Mouse (Mus musculus) forebrain, embryonic 10.5 days (tissue): ENCODE data around the gene Trafd1. TPM values are rescaled to one million over a fixed set of nuclear protein-coding genes. Genes with fewer than 3 reads are reported as not detected.
"Not testable (repeated sequence)": the region's sequence is repeated elsewhere in the genome, so short reads cannot be mapped to it uniquely, and the experiment has no call there.

Source experiments
- DNase-seq: peaks from one replicate; pipeline ENCODE4 v3.0.0-alpha.2; 2017; ENCODE audit warnings: low spot score; ENCODE audit errors: extremely low spot score
- H3K27ac ChIP-seq: fragments of 300-500 bp; sonication (generic); 2 replicates; pipeline ENCODE4 v1.5.1; 2016; ENCODE audit warnings: mild to moderate bottlenecking
- H3K27me3 ChIP-seq: fragments of 300-500 bp; sonication (generic); 2 replicates; pipeline ENCODE4 v1.6.1; 2016; ENCODE audit warnings: mild to moderate bottlenecking; ENCODE audit not compliant: poor library complexity, severe bottlenecking
- H3K36me3 ChIP-seq: fragments of 300-500 bp; sonication (generic); replicated peaks from 2 replicates; pipeline ENCODE4 v1.6.1; 2016; ENCODE audit warnings: mild to moderate bottlenecking, moderate library complexity
- H3K4me1 ChIP-seq: fragments of 300-500 bp; sonication (generic); 2 replicates; pipeline ENCODE4 v1.6.1; 2016
- H3K4me3 ChIP-seq: fragments of 300-500 bp; sonication (generic); 2 replicates; pipeline ENCODE4 v1.5.1; 2016; ENCODE audit warnings: mild to moderate bottlenecking, moderate library complexity
- H3K9me3 ChIP-seq: fragments of 300-500 bp; sonication (generic); 2 replicates; pipeline ENCODE4 v1.6.1; 2016; ENCODE audit warnings: mild to moderate bottlenecking, moderate library complexity
- WGBS: fragments of 180-500 bp; shearing (Covaris S2); methylation state at CpG from one replicate; pipeline ENCODE4 v1.1.7; 2016; 5-methylcytosine and 5-hydroxymethylcytosine counted together
- polyA plus RNA-seq: library from polyadenylated mRNA; unstranded; fragments of >200 nt; fragmentation: Nextera tagmentation; extraction: Ambion mirVana; gene quantifications from 2 replicates; pipeline ENCODE4 v1.2.1, GENCODE M21; 2016

Trafd1 gene
- polyA plus RNA-seq, 1 experiment from 2014 or later, result 62.2 TPM

GRCm38 (mm10) chr5:121378678-121379256, 6.7 kb downstream of the Trafd1 start:
- no peak overlapping the region for H3K4me3 ChIP-seq
- H3K27me3 ChIP-seq, result no peaks in the 10 kb centered on the region
- H3K27ac ChIP-seq, result no peak overlapping the region
- no peak for DNase-seq
- 0 out of 2 replicates have a peak, but pooled peaks cover under 1% of the 10 kb centered on the region for H3K4me1 ChIP-seq
- peaks cover 86% of the 10 kb centered on the region for H3K36me3 ChIP-seq
- 91% methylated on average over 13 of the region's 13 CpGs for WGBS
- H3K9me3 ChIP-seq, result peaks cover 8% of the 10 kb centered on the region; the same call in 1 of the 2 replicates

DNA sequence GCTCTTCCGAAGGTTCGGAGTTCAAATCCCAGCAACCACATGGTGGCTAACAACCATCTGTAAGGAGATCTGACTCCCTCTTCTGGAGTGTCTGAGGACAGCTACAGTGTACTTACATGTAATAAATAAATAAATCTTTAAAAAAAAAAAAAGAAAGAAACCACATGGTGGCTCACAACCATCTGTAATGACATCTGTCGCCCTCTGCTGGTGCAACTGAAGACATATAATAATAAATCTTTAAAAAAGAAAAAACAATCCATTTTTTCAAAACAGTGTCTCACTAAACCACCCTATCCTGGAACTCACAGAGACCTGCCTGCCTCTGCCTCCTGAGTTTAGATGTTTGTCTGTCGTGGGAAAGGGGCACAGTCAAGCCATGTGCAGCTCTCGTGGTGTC, 8.5 kb downstream of the Trafd1 start:
- not testable (repeated sequence) for DNase-seq, H3K27ac ChIP-seq, H3K4me1 ChIP-seq, H3K4me3 ChIP-seq, H3K9me3 ChIP-seq, H3K27me3 ChIP-seq
- peaks cover 94% of the 10 kb centered on the region for H3K36me3 ChIP-seq
- 78% methylated on average over 5 of the region's 5 CpGs for WGBS

- Histone ChIP-seq H3K4me3 (no peak overlapping the region), H3K27ac (no peak overlapping the region), H3K9me3 (no peaks in the 10 kb centered on the region), H3K4me1 (no peaks in the 10 kb centered on the region), H3K27me3 (no peaks in the 10 kb centered on the region), H3K36me3 (peaks cover 89% of the 10 kb centered on the region)
- 92% methylated on average over 3 of the region's 3 CpGs for WGBS
- no peak for DNase-seq
Observed at GRCm38 (mm10) chr5:121374790-121375189, 10.6 kb downstream of the Trafd1 start.

DNA sequence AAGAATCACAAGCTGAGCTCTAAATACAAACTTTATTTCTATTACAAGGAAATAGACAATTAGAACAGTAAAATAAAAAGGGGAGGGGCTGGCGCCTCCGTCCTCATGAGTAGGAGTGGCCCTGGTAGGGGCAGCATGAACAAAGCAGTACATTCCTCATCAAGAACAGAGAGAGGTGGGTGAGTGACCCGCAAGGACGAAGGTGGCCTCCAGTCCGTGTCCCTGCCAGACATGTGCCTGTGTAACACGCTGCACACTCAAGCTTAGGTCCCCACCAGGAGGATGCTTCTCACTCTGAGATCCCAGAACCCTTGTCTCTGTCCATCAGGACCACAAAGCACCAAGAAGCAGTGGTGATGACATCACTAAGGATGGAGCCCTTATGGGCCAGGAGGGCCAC, 13.7 kb downstream of the Trafd1 start:
- H3K9me3 ChIP-seq, result no peaks in the 10 kb centered on the region
- DNase-seq, result no peak
- no peak overlapping the region for H3K4me3 ChIP-seq
- WGBS, result 91% methylated on average over 6 of the region's 6 CpGs
- H3K36me3 ChIP-seq, result peaks cover 87% of the 10 kb centered on the region
- H3K4me1 ChIP-seq, result no peaks in the 10 kb centered on the region
- no peaks in the 10 kb centered on the region for H3K27me3 ChIP-seq
- H3K27ac ChIP-seq, result no peak overlapping the region

DNA sequence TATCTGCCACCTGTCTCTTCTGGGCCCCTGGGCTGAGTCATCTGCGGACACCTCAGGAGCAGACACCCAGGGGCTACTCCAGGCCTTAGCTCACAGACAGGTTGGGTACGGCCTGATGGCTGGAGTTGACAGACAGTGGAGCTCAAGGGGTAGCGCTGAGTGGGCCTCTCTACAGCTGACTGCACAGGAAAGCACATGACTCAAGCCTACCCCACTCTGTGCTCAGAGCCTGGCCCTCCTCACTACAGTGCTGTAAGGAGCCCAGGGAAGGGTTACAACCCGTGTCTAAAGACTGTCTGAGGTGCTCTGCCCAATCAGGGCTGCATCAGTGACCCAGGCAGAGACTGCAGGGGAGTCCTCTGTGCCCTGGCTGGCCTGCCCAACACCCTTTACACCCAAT, 18.2 kb downstream of the Trafd1 start:
- Histone ChIP-seq H3K36me3 (peaks cover 88% of the 10 kb centered on the region), H3K4me1 (no peaks in the 10 kb centered on the region), H3K27ac (no peak overlapping the region), H3K4me3 (no peak overlapping the region), H3K9me3 (no peaks in the 10 kb centered on the region), H3K27me3 (no peaks in the 10 kb centered on the region)
- DNase-seq, result no peak
- 89% methylated on average over 4 of the region's 4 CpGs for WGBS

GRCm38 (mm10) chr5:121366449-121367225, 18.8 kb downstream of the Trafd1 start:
- DNase-seq, result no peak
- Histone ChIP-seq H3K27me3 (no peaks in the 10 kb centered on the region), H3K36me3 (peaks cover 88% of the 10 kb centered on the region), H3K4me1 (no peaks in the 10 kb centered on the region), H3K9me3 (no peaks in the 10 kb centered on the region), H3K27ac (no peak overlapping the region), H3K4me3 (no peak overlapping the region)
- 90% methylated on average over 16 of the region's 16 CpGs for WGBS

DNA sequence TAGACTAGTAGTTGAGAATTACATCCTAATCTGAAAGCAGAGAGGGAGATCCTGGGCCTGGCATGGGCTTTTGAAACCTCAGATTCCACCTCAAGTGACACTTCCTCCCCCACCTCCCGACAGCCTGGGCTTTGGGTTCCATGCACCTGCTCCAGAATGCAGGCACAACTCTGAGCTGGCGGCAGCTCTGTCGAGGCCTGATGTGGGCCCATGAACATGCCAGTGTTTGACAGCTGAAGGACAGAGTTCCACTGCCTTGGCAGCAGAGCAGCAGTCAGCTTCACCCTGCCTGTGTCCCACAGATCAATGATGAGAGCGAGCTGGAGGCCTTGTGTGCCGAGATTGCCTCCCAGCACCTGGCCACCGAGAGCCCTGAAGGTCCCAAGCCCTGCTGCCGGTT, 22.0 kb downstream of the Trafd1 start:
- H3K4me3 ChIP-seq, result no peak overlapping the region
- WGBS, result 93% methylated on average over 7 of the region's 7 CpGs
- no peaks in the 10 kb centered on the region for H3K27me3 ChIP-seq
- peaks cover 97% of the 10 kb centered on the region for H3K36me3 ChIP-seq
- no peak for DNase-seq
- no peaks in the 10 kb centered on the region for H3K4me1 ChIP-seq
- no peaks in the 10 kb centered on the region for H3K9me3 ChIP-seq
- H3K27ac ChIP-seq, result no peak overlapping the region

- Histone ChIP-seq H3K27me3 (no peaks in the 10 kb centered on the region), H3K27ac (no peak overlapping the region), H3K4me3 (no peak overlapping the region), H3K9me3 (no peaks in the 10 kb centered on the region), H3K36me3 (peaks cover 97% of the 10 kb centered on the region), H3K4me1 (no peaks in the 10 kb centered on the region)
- DNase-seq, result no peak
- WGBS, result 87% methylated on average over 5 of the region's 5 CpGs
Observed at GRCm38 (mm10) chr5:121361696-121362095, 23.7 kb downstream of the Trafd1 start.

DNA sequence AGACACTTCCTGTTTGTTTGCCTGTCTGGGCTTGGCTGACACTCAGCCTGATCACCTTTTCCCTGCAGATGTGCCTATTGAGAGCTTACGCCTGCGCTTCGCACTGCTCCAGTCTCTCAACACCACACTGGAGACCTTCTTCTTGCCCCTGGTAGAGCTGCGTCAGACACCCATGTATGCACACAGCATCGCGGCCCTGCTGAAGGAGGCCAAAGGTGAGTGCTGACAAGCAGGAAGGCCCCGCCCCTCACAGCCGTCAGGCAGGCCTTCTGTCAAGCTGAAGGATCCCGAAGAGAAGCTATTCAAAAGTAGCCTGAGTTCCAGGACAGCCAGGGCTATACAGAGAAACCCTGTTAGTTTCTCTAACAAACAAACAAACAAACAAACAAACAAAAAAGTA, 26.2 kb downstream of the Trafd1 start:
- Histone ChIP-seq H3K4me3 (no peak overlapping the region), H3K36me3 (peaks cover 99% of the 10 kb centered on the region), H3K27ac (no peak overlapping the region), H3K9me3 (no peaks in the 10 kb centered on the region), H3K4me1 (no peaks in the 10 kb centered on the region), H3K27me3 (no peaks in the 10 kb centered on the region)
- 79% methylated on average over 9 of the region's 9 CpGs for WGBS
- no peak for DNase-seq

DNA sequence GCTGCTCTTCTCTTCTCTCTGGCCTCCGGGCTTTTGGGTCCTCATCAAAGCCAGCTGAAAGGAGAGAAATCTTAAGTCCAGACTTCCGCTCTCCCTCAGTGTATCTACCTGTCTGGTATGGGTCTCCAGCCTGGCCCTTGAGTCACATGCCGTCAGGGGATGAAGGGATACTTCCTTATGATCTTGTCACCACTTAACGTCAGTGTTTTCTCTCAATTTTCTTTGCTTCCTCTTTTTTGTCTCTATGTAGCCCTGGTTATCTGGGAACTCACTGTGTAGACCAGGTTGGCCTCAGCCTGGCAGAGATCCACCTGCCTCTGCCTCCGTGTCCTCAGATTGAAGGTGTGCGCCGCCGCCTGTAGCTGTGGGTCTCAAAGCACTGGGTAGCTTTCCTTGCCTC, 41.4 kb downstream of the Trafd1 start:
- Histone ChIP-seq H3K4me1 (peaks cover 15% of the 10 kb centered on the region), H3K4me3 (no peak overlapping the region), H3K9me3 (no peaks in the 10 kb centered on the region), H3K36me3 (peaks cover 84% of the 10 kb centered on the region), H3K27me3 (no peaks in the 10 kb centered on the region), H3K27ac (no peak overlapping the region)
- DNase-seq, result no peak
- 95% methylated on average over 8 of the region's 8 CpGs for WGBS

- WGBS, result 91% methylated on average over 11 of the region's 11 CpGs
- H3K36me3 ChIP-seq, result peaks cover 85% of the 10 kb centered on the region
Observed at GRCm38 (mm10) chr5:121342490-121342889, 42.9 kb downstream of the Trafd1 start.

GRCm38 (mm10) chr5:121340965-121341473, 44.4 kb downstream of the Trafd1 start:
- no peak overlapping the region for H3K27ac ChIP-seq
- no peaks in the 10 kb centered on the region for H3K27me3 ChIP-seq
- DNase-seq, result no peak
- no peak overlapping the region for H3K4me3 ChIP-seq
- H3K36me3 ChIP-seq, result peaks cover 87% of the 10 kb centered on the region
- H3K4me1 ChIP-seq, result peaks cover 15% of the 10 kb centered on the region
- WGBS, result 50% methylated on average over 7 of the region's 7 CpGs
- no peaks in the 10 kb centered on the region for H3K9me3 ChIP-seq

More at GRCm38 (mm10) chr5:121342490-121342889, 42.9 kb downstream of the Trafd1 start:
- Histone ChIP-seq H3K4me3 (no peak overlapping the region), H3K4me1 (peaks cover 15% of the 10 kb centered on the region), H3K9me3 (no peaks in the 10 kb centered on the region), H3K27ac (no peak overlapping the region), H3K27me3 (no peaks in the 10 kb centered on the region)
- DNase-seq, result no peak

DNA sequence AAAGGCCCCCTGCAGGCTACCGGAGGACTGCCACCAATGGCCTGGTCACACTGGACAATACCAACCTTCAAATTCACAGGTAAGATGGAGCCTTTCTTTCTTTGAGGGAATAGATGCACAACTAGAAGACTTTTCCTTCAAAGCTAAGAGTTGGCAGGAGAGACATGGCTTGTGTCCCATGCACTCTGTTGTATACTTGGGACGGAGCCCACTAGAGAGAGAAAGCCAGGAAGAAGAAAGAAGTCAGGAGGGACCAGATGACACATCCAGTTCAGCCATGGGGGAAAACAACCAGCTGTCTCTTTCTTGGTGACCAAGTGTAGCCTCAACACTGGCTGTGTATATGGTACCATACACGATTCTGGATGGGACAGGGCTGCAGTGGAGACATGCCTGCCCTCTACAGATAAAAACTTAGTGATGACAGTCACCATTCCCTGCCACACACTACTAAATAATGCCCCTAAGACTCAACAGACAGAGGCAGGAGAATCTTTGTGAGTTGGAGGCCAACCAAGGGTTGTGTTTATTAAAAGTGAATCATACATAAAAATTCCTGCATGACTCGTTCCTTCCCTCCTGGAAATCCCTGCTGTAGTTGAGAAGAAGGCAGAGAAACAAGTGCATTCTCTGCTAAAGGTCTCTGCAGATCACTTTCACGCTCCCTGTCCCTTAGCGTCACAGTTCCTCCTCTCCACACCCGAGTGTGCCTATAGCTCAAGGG, 45.8 kb downstream of the Trafd1 start:
- Histone ChIP-seq H3K36me3 (peaks cover 82% of the 10 kb centered on the region), H3K27ac (no peak overlapping the region), H3K4me3 (no peak overlapping the region), H3K4me1 (peaks cover 15% of the 10 kb centered on the region), H3K27me3 (no peaks in the 10 kb centered on the region), H3K9me3 (no peaks in the 10 kb centered on the region)
- WGBS, result 90% methylated on average over 7 of the region's 7 CpGs
- DNase-seq, result no peak
